Mouse (Mus musculus) ovary, postnatal 10 days (tissue): ENCODE data around the gene Cebpzos.

Source experiments
- DNase-seq: peaks from one replicate; pipeline ENCODE4 v3.0.0; 2022; ENCODE audit warnings: low spot score

Cebpzos gene

GRCm38 (mm10) chr17:78938927-78939326 lies 22.6 kb downstream of the Cebpzos start:
- no peak for DNase-seq

DNA sequence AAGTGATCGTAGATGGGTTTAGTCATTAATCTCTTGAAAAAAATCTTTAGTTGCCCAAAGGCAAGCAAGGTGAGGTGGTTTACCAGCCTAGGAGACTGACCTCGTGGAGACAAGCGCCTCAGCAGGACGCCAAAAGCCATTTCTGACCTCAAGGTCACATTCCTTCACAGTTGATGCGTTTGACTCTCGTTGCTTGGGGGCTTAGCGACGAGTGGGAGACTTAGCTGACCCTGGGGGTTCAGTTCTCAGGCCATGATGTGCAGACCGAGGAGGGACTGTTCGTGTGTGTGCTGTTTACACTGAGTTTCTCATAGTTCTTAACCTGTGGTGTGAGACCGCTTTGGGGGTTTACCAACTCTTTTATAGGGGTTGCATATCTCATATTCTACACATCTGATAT lies 26.3 kb downstream of the Cebpzos start:
- no peak for DNase-seq

DNA sequence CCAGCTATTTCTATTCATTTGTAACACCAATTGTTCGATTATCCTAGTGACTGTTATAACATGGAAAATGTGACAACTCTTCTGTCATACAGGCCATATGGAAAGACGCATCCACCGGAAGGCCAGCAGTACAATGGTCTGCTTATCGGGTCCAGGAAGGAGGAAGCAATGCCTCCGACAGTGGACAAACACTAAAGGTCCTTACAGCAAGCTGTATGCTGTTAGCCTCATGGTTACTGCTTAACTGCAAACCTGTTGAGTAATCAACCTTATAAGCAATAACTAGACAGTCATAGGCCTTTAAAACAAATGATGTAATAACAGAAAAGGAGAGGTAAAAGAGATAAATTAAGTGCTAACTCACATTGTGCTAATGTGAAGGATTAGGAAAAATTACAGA lies 34.9 kb downstream of the Cebpzos start:
- DNase-seq = no peak

DNA sequence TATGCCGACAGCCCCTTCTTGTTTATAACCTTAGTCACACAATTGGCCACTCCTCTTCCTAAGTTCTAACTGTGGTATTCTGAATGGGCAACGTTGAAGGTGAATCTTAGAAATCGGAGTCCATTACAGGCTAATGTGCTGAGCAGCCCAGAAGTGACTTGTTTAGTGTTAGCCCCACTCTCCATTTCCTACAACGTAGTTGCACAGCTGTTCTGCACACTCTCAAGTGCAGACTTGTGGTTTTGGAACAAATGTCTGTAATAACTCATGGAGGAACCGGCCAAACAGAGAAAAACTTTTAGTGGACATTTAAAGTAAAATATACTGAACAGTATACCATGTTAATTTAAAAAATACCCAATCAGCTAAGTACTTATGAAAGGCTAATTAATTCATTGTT lies 35.8 kb downstream of the Cebpzos start:
- DNase-seq = no peak

DNA sequence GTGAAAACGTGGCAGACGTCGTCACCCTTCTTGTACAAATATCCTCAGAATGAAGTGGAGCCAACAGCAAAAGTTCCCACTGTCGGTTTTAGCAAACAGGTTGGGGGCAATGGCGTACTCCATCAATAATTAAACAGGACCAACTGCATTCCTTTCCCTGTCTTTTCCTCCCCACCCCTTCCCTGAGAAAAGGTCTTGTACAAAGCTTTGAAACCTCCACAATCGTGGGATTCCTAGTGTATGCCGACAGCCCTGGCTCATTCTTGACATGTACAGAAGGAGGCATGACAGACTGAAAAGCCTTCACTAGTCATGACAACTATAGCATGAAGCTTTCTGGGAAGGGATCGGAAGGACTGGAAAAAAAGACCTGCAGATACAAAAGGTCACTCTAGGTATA lies 36.9 kb downstream of the Cebpzos start:
- DNase-seq = no peak

DNA sequence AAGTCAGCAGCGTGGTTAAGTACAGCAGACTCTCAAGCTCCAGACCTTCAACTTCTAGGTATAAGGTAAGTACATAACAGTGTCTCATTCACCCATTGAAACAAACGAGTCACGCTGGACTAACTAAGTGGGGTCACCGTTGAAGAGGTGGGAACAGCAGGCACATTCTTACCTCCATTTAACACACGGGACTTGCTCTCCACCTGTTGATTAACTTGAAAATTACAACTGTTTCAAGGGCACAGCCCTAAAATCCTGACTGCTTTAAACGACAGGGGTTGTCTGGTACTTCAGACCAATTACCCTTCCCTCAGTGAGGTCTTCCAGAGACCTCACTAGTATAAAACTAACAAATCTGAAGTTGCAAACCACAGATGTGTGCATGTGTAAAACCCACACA lies 43.2 kb downstream of the Cebpzos start:
- DNase-seq = no peak

- no peak for DNase-seq
Measured at GRCm38 (mm10) chr17:78964387-78964786, 48.1 kb downstream of the Cebpzos start.

DNA sequence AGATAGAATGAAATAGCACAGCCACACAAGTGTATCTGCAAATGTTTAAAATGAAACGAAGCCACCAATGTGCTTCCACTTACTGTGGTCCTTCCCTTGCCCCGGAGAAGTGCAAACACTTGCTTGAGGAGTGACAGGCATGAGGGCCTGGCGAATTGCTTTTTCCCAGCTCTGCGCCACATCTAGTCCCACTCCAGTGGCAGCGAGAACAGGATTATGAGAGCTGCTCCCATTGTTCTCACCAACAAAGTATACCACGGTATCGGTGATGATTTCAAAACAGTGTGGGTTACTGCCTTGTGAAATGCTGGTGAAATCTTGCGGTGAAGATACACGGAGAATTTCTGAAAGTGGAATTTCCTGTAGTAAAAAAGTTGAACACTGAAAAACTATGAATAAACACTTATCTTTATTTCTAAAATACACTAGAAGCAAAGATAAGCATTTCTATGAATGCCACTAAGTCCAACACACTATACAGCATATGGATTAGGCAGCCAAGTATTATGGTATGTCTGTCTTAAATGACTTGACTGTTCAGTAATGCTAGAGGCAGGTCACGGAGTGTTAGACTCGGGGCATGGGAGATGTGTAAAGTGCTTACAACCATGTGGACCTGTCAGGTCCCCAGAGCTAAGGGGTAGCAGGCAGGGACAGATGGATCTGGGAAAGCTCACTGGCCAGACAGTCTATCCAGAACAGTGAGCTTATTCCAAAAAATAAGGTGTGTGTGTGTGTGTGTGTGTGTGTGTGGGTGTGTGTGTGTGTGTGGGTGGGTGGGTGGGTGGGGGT lies 50.0 kb downstream of the Cebpzos start:
- DNase-seq = no peak

- no peak for DNase-seq
Measured at GRCm38 (mm10) chr17:78968500-78968899, 52.2 kb downstream of the Cebpzos start.
